Mouse (Mus musculus) CH12.LX (cell line): ENCODE results near the gene Ndufaf1.

ENCODE experiments used
- IRF4 ChIP-seq: IDR thresholded peaks from 2 replicates; pipeline ENCODE4 v1.6.1; 2014; ENCODE audit warnings: low read depth, mild to moderate bottlenecking, inconsistent platforms, low read length, improper control_type of control experiment
- RAD21 ChIP-seq: IDR thresholded peaks from 2 replicates; pipeline ENCODE4 v1.6.1; 2011; ENCODE audit warnings: low read depth, mild to moderate bottlenecking, low read length, improper control_type of control experiment, moderate library complexity

DNA sequence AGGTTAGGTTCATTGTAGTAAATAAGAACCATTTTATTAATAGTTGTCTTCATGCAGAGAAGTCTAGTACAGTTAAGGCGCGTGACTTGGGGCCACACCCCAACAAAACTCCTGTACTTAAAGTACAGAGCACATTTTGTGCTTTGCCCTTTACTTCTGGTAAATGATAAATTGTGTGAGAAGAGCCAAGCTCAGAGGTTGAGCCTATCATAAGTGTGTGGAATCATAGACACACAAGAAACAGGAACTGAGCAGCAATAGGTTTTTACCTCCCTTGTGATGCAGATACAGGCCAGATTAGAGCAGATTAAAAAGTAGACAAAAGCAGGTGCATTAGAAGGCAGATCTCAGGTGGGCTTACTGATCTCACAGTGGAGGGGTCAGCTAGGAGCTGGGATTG is 41.3 kb downstream of the Ndufaf1 start:
- TF ChIP-seq IRF4 = no peak
- TF ChIP-seq RAD21 = no peak
